Mouse (Mus musculus) bone marrow, adult 2 months (tissue): ENCODE results near the gene Rdh16f2. TPM values are rescaled to one million over a fixed set of nuclear protein-coding genes. Genes with fewer than 3 reads are reported as not detected.

ENCODE experiments used
- H3K27ac ChIP-seq: fragments of 200-500 bp; 2 replicates; pipeline ENCODE4 v1.5.1; 2012; ENCODE audit warnings: low read depth, mild to moderate bottlenecking, control low read depth, inconsistent platforms, low read length; ENCODE audit not compliant: control insufficient read depth, poor library complexity, insufficient read depth
- H3K4me1 ChIP-seq: fragments of 200-500 bp; 2 replicates; pipeline ENCODE4 v1.6.1; 2011; ENCODE audit warnings: low read length; ENCODE audit not compliant: control insufficient read depth, insufficient read depth
- H3K4me3 ChIP-seq: fragments of 200-500 bp; replicated peaks from 2 replicates; pipeline ENCODE3; 2011; ENCODE audit warnings: mild to moderate bottlenecking, low read depth, low read length, control low read depth; ENCODE audit not compliant: control insufficient read depth
- CTCF ChIP-seq: fragments of 200-500 bp; IDR thresholded peaks from 2 replicates; pipeline ENCODE4 v1.5.1; 2011; ENCODE audit warnings: low read length, control low read depth; ENCODE audit not compliant: control insufficient read depth, insufficient read depth
- POLR2A ChIP-seq: fragments of 200-500 bp; IDR thresholded peaks from 2 replicates; pipeline ENCODE4 v1.6.1; 2011; ENCODE audit warnings: low read depth, mild to moderate bottlenecking, control low read depth, low read length, borderline replicate concordance; ENCODE audit not compliant: control insufficient read depth
- WGBS: fragments of 180-500 bp; shearing (Covaris S2); methylation state at CpG from one replicate; pipeline ENCODE4 v1.1.7; 2018; 5-methylcytosine and 5-hydroxymethylcytosine counted together
- polyA plus RNA-seq: library from polyadenylated mRNA; stranded (reverse); fragments of >200 nt; gene quantifications from 2 replicates; pipeline ENCODE4 v1.2.4, GENCODE M21; 2011; ENCODE audit warnings: low replicate concordance; ENCODE audit not compliant: missing spikeins, insufficient read depth, insufficient read length

The Rdh16f2 gene
- polyA plus RNA-seq, 1 experiment = not detected

GRCm38 (mm10) chr10:127923024-127923423 is 56.8 kb downstream of the Rdh16f2 start:
- Histone ChIP-seq H3K4me3 (no peak overlapping the region), H3K4me1 (no peaks in the 10 kb centered on the region), H3K27ac (no peak overlapping the region)
- no peak for TF ChIP-seq POLR2A
- WGBS = 74% methylated on average over 8 of the region's 8 CpGs

GRCm38 (mm10) chr10:127924597-127925378 is 58.5 kb downstream of the Rdh16f2 start:
- TF ChIP-seq CTCF = no peak
- TF ChIP-seq POLR2A = no peak
- H3K4me1 ChIP-seq = no peaks in the 10 kb centered on the region
- no peak overlapping the region for H3K27ac ChIP-seq
- WGBS = 73% methylated on average over 7 of the region's 7 CpGs
- no peak overlapping the region for H3K4me3 ChIP-seq

Other genes with a start within 250 kb of the Rdh16f2 start
- gene Lrp1, start 245.3 kb upstream of the Rdh16f2 start, polyA plus RNA-seq = 23.5 and 48.3 TPM in 2 replicates
- gene Stat6, start 223.5 kb upstream of the Rdh16f2 start, polyA plus RNA-seq = 31.6 and 60.1 TPM in 2 replicates
- 6.7 and 7.3 TPM in 2 replicates for gene Nemp1, start 199.6 kb upstream of the Rdh16f2 start, polyA plus RNA-seq
- 3.3 and 4.0 TPM in 2 replicates for gene Nab2, start 197.9 kb upstream of the Rdh16f2 start, polyA plus RNA-seq
- 1.4 and 1.7 TPM in 2 replicates for gene Myo1a, start 161.3 kb upstream of the Rdh16f2 start, polyA plus RNA-seq
- 8.4 and 13.8 TPM in 2 replicates for gene Tac2, start 142.0 kb upstream of the Rdh16f2 start, polyA plus RNA-seq
- 1.1 and 3.9 TPM in 2 replicates for gene Zbtb39, start 126.9 kb upstream of the Rdh16f2 start, polyA plus RNA-seq
- 1.2 and 2.8 TPM in 2 replicates for gene Gpr182, start 114.7 kb upstream of the Rdh16f2 start, polyA plus RNA-seq
- not detected in 2 replicates for gene Rdh1, start 106.8 kb upstream of the Rdh16f2 start, polyA plus RNA-seq
- gene Rdh16f1, start 106.7 kb upstream of the Rdh16f2 start, polyA plus RNA-seq = not detected in 2 replicates
- gene Rdh9, start 90.1 kb upstream of the Rdh16f2 start, polyA plus RNA-seq = 0.55 TPM in 1 of 2 replicates, not detected in the other
- 0.62 TPM in 1 of 2 replicates, not detected in the other for gene Rdh16, start 65.3 kb upstream of the Rdh16f2 start, polyA plus RNA-seq
- not detected in 2 replicates for gene Rdh19, start 16.5 kb upstream of the Rdh16f2 start, polyA plus RNA-seq
- gene Rdh7, start 22.3 kb downstream of the Rdh16f2 start, polyA plus RNA-seq = 1.1 and 4.5 TPM in 2 replicates
- gene Sdr9c7, start 32.0 kb downstream of the Rdh16f2 start, polyA plus RNA-seq = not detected in 2 replicates
- gene Hsd17b6, start 141.1 kb downstream of the Rdh16f2 start, polyA plus RNA-seq = 0.90 and 1.4 TPM in 2 replicates
- 57.7 and 89.8 TPM in 2 replicates for gene Prim1, start 148.7 kb downstream of the Rdh16f2 start, polyA plus RNA-seq
- 429 and 585 TPM in 2 replicates for gene Naca, start 169.1 kb downstream of the Rdh16f2 start, polyA plus RNA-seq
- gene Ptges3, start 192.5 kb downstream of the Rdh16f2 start, polyA plus RNA-seq = 102 and 168 TPM in 2 replicates
- 369 and 567 TPM in 2 replicates for gene Atp5b, start 216.8 kb downstream of the Rdh16f2 start, polyA plus RNA-seq
- 31.8 and 64.0 TPM in 2 replicates for gene Baz2a, start 225.1 kb downstream of the Rdh16f2 start, polyA plus RNA-seq